Mouse (Mus musculus): Measurements from ENCODE around the gene Cpsf4l. TPM values are rescaled to one million over a fixed set of nuclear protein-coding genes. Genes with fewer than 3 reads are reported as not detected.

The Cpsf4l gene
- total and polyA plus RNA-seq, 3 experiments = not detected

- Histone ChIP-seq H3K4me1 (ENCODE audit: insufficient read depth, low read depth, low read length) (no peaks in the 10 kb centered on the region; the same call in 1 of the 2 replicates), H3K4me3 (ENCODE audit: low read depth, low read length) (no peak overlapping the region), H3K9me3 (replicated peaks) (no peaks in the 10 kb centered on the region), H3K36me3 (replicated peaks) (no peaks in the 10 kb centered on the region), H3K27me3 (ENCODE audit: insufficient read depth, low read length) (no peaks in the 10 kb centered on the region)
- ATAC-seq (ENCODE audit: extremely low read depth, insufficient number of reproducible peaks, low FRiP score, poor library complexity, severe bottlenecking) (no peak), DNase-seq (ENCODE audit: low spot score) (no peak)
- TF ChIP-seq POLR2AphosphoS5 (IDR thresholded peaks at IDR 0.05; ENCODE audit: insufficient replicate concordance, low read depth, low read length) = no peak
- TF ChIP-seq GATA1 (IDR thresholded peaks at IDR 0.05; ENCODE audit: borderline replicate concordance, low read length) = no peak
- no peak for TF ChIP-seq TAL1 (conservative IDR thresholded peaks at IDR 0.05; ENCODE audit: low read depth, low read length)
- TF ChIP-seq GATA2 (IDR thresholded peaks at IDR 0.05; ENCODE audit: borderline replicate concordance, low read depth, low read length) = no peak
- TF ChIP-seq CTCF (IDR thresholded peaks at IDR 0.05; ENCODE audit: low read depth, low read length) = no peak
Measured at GRCm38 (mm10) chr11:113710257-113710777, 500 bp upstream of the Cpsf4l start.

DNA sequence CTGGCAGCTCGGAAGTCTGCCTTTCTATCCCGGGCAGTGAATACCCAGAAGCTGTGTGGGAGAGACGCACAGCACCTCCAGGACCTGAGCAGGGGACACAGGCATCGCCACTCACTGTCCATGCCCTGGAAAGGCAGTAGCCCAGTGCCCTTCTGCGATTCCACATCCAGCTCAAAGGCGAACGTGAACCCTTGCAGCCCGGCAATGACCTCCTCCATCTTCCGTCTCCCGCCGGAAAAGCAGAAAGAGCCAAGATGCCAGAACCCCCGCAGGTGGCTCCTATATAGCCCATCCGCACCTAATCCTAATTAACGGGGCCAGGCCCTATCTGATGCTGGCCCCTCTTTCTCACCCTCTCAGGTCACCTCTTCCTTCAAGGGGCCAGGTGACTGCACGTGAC lies 545 bp downstream of the Cpsf4l start:
- DNase-seq (ENCODE audit: low spot score) (no peak), ATAC-seq (ENCODE audit: extremely low read depth, insufficient number of reproducible peaks, low FRiP score, poor library complexity, severe bottlenecking) (no peak)
- Histone ChIP-seq H3K36me3 (replicated peaks) (no peaks in the 10 kb centered on the region), H3K9me3 (replicated peaks) (no peaks in the 10 kb centered on the region), H3K4me3 (ENCODE audit: low read depth, low read length) (no peak overlapping the region), H3K4me1 (ENCODE audit: insufficient read depth, low read depth, low read length) (no peaks in the 10 kb centered on the region), H3K27me3 (ENCODE audit: insufficient read depth, low read length) (no peaks in the 10 kb centered on the region)
- TF ChIP-seq CTCF (IDR thresholded peaks at IDR 0.05; ENCODE audit: low read depth, low read length) = no peak
- no peak for TF ChIP-seq POLR2AphosphoS5 (IDR thresholded peaks at IDR 0.05; ENCODE audit: insufficient replicate concordance, low read depth, low read length)
- TF ChIP-seq GATA1 (IDR thresholded peaks at IDR 0.05; ENCODE audit: borderline replicate concordance, low read length) = no peak
- no peak for TF ChIP-seq GATA2 (IDR thresholded peaks at IDR 0.05; ENCODE audit: borderline replicate concordance, low read depth, low read length)
- TF ChIP-seq TAL1 (conservative IDR thresholded peaks at IDR 0.05; ENCODE audit: low read depth, low read length) = no peak

- Histone ChIP-seq H3K4me3 (ENCODE audit: low read depth, low read length) (no peak overlapping the region), H3K36me3 (replicated peaks) (no peaks in the 10 kb centered on the region), H3K4me1 (ENCODE audit: insufficient read depth, low read depth, low read length) (peaks cover 3% of the 10 kb centered on the region; the same call in 1 of the 2 replicates), H3K9me3 (replicated peaks) (no peaks in the 10 kb centered on the region), H3K27me3 (ENCODE audit: insufficient read depth, low read length) (no peaks in the 10 kb centered on the region)
- no peak for TF ChIP-seq POLR2AphosphoS5 (IDR thresholded peaks at IDR 0.05; ENCODE audit: insufficient replicate concordance, low read depth, low read length)
- TF ChIP-seq TAL1 (conservative IDR thresholded peaks at IDR 0.05; ENCODE audit: low read depth, low read length) = no peak
- no peak for TF ChIP-seq GATA2 (IDR thresholded peaks at IDR 0.05; ENCODE audit: borderline replicate concordance, low read depth, low read length)
- TF ChIP-seq CTCF (IDR thresholded peaks at IDR 0.05; ENCODE audit: low read depth, low read length) = no peak
- no peak for TF ChIP-seq GATA1 (IDR thresholded peaks at IDR 0.05; ENCODE audit: borderline replicate concordance, low read length)
- DNase-seq (ENCODE audit: low spot score) (no peak), ATAC-seq (ENCODE audit: extremely low read depth, insufficient number of reproducible peaks, low FRiP score, poor library complexity, severe bottlenecking) (no peak)
Measured at GRCm38 (mm10) chr11:113708629-113709213, 1.1 kb downstream of the Cpsf4l start.

GRCm38 (mm10) chr11:113705966-113706652 lies 3.7 kb downstream of the Cpsf4l start:
- ATAC-seq (ENCODE audit: extremely low read depth, insufficient number of reproducible peaks, low FRiP score, poor library complexity, severe bottlenecking) = no peak
- TF ChIP-seq GATA2 (IDR thresholded peaks at IDR 0.05; ENCODE audit: borderline replicate concordance, low read depth, low read length) (no peak), CTCF (IDR thresholded peaks at IDR 0.05; ENCODE audit: low read depth, low read length) (no peak), GATA1 (IDR thresholded peaks at IDR 0.05; ENCODE audit: borderline replicate concordance, low read length) (no peak)

GRCm38 (mm10) chr11:113703758-113704157 lies 6.1 kb downstream of the Cpsf4l start:
- peaks cover 6% of the 10 kb centered on the region; the same call in 1 of the 2 replicates for H3K4me1 ChIP-seq (ENCODE audit: insufficient read depth, low read depth, low read length)
- DNase-seq (ENCODE audit: low spot score) = peak; percentile 59
- H3K27me3 ChIP-seq (ENCODE audit: insufficient read depth, low read length) = no peaks in the 10 kb centered on the region
- H3K9me3 ChIP-seq (replicated peaks) = no peaks in the 10 kb centered on the region
- H3K36me3 ChIP-seq (replicated peaks) = peaks cover 5% of the 10 kb centered on the region
- ATAC-seq (ENCODE audit: extremely low read depth, insufficient number of reproducible peaks, low FRiP score, poor library complexity, severe bottlenecking) = peak; percentile 76
- TF ChIP-seq TAL1 (conservative IDR thresholded peaks at IDR 0.05; ENCODE audit: low read depth, low read length) = no peak
- TF ChIP-seq CTCF (IDR thresholded peaks at IDR 0.05; ENCODE audit: low read depth, low read length) = peak; percentile 99
- TF ChIP-seq POLR2AphosphoS5 (IDR thresholded peaks at IDR 0.05; ENCODE audit: insufficient replicate concordance, low read depth, low read length) = no peak
- H3K4me3 ChIP-seq (ENCODE audit: low read depth, low read length) = no peak overlapping the region

More at GRCm38 (mm10) chr11:113705966-113706652, 3.7 kb downstream of the Cpsf4l start:
- DNase-seq (ENCODE audit: low spot score) = no peak
- Histone ChIP-seq H3K9me3 (replicated peaks) (no peaks in the 10 kb centered on the region), H3K4me1 (ENCODE audit: insufficient read depth, low read depth, low read length) (peaks cover 6% of the 10 kb centered on the region; the same call in 1 of the 2 replicates), H3K4me3 (ENCODE audit: low read depth, low read length) (no peak overlapping the region), H3K27me3 (ENCODE audit: insufficient read depth, low read length) (no peaks in the 10 kb centered on the region), H3K36me3 (replicated peaks) (no peaks in the 10 kb centered on the region)

DNA sequence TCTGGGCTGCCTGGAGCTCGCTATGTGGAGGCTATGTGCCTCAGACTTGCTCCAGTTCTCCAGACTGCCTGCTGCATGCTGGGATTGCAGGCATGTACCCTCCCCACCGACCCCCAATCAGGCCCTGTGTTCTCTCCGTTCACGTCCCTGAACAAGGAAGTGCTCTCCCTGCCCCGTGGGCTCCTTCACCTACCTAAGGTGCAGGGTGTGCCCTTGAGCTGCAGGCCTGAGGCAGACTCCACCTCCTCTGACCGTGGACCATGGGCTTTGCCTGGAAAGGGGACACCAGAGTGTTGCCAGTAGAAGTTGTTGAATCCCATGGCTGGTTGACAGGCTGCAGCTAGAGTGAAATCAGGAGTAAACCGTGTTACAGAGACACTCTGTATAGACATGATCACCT lies 10.2 kb downstream of the Cpsf4l start:
- TF ChIP-seq TAL1 (conservative IDR thresholded peaks at IDR 0.05; ENCODE audit: low read depth, low read length) (no peak), GATA1 (IDR thresholded peaks at IDR 0.05; ENCODE audit: borderline replicate concordance, low read length) (no peak), CTCF (IDR thresholded peaks at IDR 0.05; ENCODE audit: low read depth, low read length) (no peak), POLR2AphosphoS5 (IDR thresholded peaks at IDR 0.05; ENCODE audit: insufficient replicate concordance, low read depth, low read length) (no peak), GATA2 (IDR thresholded peaks at IDR 0.05; ENCODE audit: borderline replicate concordance, low read depth, low read length) (no peak)
- Histone ChIP-seq H3K4me1 (ENCODE audit: insufficient read depth, low read depth, low read length) (peaks cover 6% of the 10 kb centered on the region; the same call in 1 of the 2 replicates), H3K9me3 (replicated peaks) (no peaks in the 10 kb centered on the region), H3K4me3 (ENCODE audit: low read depth, low read length) (no peak overlapping the region), H3K36me3 (replicated peaks) (peaks cover 33% of the 10 kb centered on the region), H3K27me3 (ENCODE audit: insufficient read depth, low read length) (no peaks in the 10 kb centered on the region)
- no peak for ATAC-seq (ENCODE audit: extremely low read depth, insufficient number of reproducible peaks, low FRiP score, poor library complexity, severe bottlenecking)
- DNase-seq (ENCODE audit: low spot score) = no peak
